Mouse (Mus musculus) spleen, embryonic (tissue): ENCODE results near the gene Prdm5.

Source experiments
- CTCF ChIA-PET: fragments of 350-600 bp; sonication (Branson Sonifier 250); formaldehyde crosslinking; loops from one replicate; lab custom pipeline; 2022; lab: Charles Lee

The Prdm5 gene

DNA sequence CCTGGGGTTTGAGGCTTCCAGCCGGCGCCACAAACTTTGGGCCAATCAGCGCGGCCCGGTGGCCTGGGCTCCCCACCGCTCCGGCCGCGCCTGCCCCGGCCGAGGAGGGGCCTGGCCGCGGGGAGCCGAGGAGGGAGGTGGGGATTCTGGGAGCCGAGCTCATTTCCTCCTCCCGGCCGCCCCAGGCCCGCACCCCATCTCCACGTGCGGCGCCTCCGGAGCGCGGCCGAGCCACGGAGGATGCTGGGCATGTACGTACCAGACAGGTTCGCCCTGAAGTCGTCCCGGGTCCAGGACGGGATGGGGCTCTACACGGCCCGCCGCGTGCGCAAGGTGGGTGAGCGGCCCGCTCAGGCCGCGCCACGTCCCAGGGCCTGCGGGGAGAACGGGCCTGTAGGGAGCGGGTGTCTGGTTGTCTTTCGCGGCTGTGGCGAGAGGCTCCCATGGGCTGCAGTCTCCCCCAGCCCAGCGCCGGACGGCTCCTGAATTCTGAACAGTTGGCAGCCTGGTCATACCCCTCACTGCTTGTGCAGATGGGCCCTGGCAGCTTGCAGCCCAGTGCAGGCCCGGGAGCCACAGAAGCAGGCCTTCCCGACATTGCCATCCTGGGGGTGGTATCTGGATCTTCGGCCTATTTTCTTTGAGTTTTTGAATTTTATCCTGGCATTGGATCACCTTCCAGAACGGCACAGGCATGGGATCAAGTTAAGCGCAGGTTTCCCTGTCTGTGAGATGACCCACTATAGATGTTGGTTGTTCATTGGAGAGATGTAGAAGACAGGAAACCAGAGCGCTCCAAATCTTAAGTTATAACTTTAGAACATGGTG is at the start of gene Prdm5:
Prdm5 (plus strand) TSS at position 128 of the 828 bp plus-strand sequence.
- CTCF ChIA-PET, result no interaction called here

DNA sequence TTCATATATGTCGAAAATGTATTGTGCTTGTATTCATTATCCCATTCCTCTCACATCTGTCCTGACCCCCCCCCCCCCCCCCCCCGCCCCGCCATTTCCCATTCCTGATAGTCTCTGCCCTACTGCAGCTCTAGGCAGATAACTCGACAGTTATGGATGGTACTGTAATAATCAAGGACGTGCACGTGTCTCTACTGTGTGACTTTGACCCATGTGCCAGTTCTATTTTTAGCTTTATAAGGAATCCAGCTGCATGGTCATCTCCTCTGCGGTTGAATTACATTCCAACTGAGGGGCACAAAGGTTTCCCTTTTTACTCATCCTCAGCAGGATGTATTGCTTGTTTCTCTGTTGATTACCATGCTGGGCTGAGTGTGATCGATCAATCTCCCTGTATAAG is 39.3 kb upstream of the Prdm5 start:
- CTCF ChIA-PET, result no interaction called here

DNA sequence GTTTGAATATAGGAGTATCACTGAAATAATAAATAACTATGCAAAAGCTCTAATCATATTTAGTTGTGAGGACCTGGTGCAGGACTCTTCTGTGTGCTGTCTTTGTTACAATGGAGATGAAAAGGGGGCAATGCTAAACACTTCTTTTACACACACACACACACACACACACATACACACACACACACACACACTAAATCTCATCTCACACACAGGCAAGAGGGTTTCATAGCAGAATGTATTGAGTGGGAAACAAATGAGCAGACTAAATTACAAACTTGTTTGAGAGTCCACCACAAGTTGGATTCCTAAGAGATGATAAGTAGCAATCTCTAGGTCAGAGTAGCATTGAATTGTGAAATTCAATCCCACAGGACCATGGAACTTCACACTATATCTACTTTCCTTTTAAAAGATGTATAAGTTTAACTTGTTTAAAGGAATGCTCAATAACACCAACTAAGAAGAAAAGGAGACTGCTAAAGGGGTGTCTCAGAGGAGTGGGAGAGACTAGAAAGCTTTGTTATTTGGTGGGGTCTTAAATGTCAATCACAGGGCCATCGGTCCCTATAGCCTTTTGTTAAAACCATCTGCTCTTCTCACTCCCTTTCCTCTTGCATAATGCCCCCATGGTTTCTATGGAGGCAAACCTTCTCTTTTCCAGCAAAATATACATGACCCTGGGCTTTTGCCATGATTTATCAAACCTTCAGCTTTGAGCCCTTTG is 35.5 kb upstream of the Prdm5 start:
- CTCF ChIA-PET, result no interaction called here

DNA sequence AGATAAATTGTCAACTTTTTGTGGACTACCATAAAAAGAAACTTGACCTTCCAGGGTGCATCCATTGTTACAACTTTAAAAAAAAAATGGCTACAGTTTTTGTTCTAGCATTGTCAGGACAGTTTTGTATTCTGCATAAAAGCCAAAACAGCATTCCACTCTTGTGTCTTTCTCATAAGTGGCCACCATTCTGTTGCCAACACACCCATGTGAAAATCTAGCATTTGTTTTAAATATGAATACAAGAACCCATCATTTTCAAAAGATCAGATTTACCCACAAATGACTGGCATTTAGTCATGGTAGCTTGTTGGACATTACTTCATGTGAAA is 35.0 kb upstream of the Prdm5 start:
- CTCF ChIA-PET, result no interaction called here

DNA sequence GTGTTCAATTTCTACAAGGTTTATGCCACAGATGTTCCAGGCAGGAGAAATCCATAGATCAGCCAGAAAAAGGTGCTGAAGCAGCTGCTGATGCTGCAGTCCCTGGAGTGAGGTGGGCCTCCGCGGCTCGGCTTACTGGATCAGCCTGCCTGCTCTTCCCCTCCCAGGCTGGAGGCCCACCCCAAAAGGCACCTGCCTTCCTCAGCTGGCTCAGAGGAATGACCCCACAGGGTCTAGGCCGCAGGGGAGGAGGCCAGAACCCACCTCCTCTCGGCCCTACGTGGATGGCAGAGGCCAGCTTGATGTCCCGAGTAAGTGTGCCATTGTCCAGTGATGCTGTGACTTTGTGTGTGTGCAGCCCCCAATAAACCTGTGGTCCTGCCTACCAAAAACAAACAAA is 20.6 kb upstream of the Prdm5 start:
- CTCF ChIA-PET, result no interaction called here

DNA sequence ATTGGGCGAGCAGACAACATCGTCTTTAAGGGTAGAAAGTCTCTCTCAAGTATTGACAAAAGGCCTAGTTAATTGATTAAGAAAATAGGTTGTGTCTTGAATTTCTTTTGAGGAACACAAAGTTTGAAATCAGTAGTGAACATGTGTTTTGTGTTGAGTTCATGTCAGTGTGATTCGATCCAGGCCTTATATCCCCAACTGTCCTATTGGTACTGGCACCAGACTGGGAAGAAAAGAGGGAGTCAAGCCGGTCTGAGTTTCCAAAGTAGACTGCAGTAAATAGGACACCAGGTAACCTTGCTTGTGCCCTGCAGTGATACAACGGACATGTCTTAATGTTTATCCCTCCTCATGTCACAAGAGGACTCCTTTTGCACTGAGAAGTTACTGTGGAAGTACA is 19.6 kb upstream of the Prdm5 start:
- CTCF ChIA-PET, result no interaction called here

DNA sequence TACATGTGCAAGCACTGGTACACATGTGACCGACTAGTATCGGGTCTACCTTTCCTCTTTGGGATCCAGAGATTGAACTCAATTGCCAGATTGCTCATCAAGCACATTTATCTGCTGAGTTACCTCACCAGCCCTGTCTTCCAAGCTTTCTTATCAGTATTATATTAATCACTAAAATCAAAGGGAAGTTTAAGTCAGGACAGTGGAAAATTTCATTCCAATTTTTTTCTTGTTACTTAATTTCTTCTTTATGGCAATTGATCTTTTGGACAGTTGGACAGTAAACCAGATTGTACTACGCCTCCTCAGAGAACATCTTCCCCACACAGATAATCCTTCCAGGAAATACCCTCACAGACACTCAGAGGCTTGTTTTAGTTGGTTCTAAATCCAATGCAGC is 18.7 kb upstream of the Prdm5 start:
- CTCF ChIA-PET, result no interaction called here

DNA sequence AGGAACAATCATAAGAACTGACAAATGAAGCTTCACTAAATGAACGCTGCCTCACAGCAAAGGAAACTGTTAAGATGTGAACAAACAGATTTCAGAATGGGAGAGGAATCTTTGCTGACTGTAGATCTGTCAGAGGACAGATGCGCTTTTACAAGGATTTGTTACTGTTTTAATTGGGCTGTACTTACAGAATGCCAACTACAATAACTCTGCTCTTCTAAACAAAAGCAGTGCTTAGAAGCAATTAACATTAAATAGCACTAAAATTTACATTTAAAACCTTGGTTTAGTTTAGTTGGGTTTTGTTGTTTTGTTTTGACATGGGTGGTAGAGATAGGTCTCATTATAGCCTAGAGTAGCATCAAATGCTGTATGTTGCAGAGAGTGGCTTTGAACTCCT is 14.3 kb upstream of the Prdm5 start:
- CTCF ChIA-PET, result no interaction called here

DNA sequence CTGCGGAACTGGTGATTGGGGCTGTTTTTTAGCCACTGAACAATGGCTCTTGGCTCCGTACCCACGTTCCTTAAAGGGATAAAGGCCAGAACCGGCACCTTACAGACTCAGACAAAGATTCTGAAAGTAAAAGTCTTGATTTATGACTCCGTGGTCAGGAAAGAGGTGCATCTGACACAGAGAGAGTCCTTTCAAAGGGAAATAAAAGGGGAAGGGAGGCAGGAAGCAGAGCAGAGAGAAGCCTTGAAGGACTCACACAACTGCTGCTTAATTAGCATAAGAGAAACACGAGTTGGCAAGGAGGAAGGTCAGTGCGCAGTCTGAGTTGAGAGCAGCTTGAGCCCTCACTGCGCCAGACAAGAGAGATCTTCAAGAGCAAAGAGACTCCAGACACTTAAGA is 13.7 kb upstream of the Prdm5 start:
- CTCF ChIA-PET, result interaction anchor here (0.7 kb wide), 1 partner anchor 12 kb away, joined by 3 read pairs; no protein-coding TSS in a partner anchor

DNA sequence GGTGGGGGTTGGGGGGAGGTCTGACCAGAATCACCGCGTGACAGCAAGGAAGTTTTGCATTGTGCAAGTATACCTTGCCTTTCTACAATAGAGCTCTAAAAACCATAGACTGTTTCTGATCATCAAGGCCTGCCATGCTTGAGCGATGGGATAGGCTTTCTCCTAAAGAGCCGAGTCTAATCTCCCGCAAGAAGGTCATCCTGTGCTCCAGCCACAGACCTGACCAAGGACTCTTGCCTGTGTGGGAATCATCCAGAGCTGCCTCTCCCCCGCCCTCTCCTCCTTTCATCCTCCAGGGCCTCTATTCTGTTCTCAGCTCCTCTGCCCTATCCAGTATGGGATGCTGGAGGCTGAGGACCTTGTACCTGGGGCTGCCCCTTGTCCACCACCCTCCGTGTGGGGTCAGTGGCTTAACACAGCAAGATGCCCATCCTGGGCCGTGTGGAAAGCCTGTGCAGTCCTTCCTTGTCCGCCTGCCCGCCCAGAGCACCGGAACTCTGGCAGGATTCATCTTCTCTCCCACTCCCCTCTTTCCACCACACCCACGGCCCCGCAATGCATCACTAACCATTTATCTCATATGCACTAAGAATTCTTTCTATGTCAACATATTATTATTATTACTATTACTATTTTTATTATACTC is 12.9 kb upstream of the Prdm5 start:
- CTCF ChIA-PET, result interaction anchor here (0.7 kb wide), 1 partner anchor 11 kb away, joined by 3 read pairs; no protein-coding TSS in a partner anchor

DNA sequence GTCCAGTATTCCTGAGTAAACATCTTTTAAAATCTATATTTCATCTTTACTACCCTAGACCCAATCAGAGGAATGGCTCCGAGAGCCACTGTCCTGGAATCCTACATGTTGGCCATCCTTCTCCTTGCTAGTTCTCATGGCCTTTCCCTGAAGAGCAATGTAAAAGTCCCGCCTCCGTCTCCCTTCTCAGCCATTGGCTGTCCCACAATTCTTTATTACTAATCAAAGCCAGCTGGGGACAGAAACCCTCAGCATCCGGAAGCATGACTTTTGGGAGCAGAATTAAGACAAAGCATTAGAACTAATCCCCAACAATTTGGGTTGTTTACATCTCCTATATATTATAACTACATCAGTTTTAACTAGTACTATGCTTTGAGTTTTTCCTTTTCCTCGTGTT is 10.9 kb upstream of the Prdm5 start:
- CTCF ChIA-PET, result no interaction called here

DNA sequence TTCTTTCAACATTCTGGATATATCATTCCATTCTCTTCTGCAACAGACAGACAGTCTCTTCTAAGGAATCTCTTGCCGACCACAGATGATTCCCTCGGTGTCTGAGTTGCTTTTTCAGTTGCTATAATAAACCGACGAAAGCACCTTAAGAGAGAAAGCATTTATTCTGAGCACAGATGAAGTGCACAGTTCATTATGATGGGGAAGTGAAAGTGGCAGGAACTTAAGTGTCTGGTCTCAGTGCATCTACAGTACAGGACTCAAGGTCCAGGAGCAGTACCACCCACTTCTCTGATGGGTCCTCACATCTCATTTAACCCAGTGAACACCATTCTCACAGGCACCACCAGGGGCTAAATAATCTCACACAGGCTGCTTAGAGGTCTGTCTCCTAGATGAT is 5.2 kb upstream of the Prdm5 start:
- CTCF ChIA-PET, result no interaction called here

DNA sequence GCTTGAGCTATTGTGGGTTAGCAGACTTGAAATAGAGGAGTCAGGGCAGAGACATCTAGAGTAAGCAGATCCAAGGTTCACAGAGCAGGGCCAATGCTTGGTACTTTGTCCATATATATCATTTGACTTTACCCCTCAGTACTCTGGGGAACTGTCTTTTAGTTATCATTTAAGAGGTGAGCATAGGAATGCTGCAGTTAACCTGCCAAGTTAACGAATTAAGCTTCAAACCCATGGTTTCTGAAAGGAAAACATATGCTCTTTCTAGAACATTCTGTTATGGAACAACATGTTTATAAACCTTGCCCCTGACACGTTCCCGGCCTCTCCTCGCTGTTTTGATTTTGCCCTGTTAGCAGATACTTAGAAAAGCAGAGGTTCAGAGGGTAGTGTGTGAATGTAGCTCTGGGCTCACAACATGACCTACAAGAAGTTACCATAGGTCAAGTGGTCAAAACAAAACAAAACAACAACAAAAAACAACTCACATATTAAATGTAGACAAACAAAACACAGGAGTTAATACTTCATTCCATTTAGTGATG is 973 bp downstream of the Prdm5 start:
- CTCF ChIA-PET, result no interaction called here

DNA sequence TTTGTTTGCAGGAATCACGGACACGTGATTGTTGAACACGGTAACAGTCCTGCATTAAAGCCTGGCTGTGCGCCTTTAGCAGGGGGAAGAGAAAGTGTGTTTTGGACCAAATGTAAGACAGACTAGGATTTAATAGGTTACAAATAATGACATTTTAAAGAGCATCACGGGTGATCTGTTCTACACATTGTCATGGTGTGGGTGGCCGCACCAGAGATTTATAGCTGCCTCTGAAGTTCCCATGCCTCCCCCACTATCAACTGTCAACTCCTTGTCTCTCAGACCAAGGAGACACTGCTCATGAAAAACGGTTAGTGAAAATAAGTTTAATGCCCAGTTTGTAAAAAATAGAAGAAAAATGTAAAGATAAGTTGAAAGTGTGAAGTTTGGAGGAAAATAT is 2.7 kb downstream of the Prdm5 start:
- CTCF ChIA-PET, result no interaction called here

DNA sequence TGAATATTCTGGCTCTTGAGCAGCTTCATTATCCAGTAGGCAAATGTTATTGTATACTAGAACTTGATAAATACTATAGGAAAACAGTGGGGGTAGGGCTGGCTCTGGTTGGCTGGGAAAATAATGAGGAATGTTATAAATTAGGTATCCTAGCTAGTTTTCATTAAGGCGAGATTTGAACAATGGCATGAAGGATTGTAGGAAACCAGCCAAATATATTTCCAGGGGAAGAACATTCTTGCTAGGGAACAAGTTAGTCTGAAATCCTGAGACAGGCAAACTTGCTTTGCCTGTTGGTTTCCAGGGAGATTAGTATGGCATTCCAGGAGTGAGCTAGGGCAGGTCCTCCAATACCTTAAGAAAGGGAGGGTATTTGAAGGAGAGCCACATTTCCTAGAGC is 4.9 kb downstream of the Prdm5 start:
- CTCF ChIA-PET, result no interaction called here

DNA sequence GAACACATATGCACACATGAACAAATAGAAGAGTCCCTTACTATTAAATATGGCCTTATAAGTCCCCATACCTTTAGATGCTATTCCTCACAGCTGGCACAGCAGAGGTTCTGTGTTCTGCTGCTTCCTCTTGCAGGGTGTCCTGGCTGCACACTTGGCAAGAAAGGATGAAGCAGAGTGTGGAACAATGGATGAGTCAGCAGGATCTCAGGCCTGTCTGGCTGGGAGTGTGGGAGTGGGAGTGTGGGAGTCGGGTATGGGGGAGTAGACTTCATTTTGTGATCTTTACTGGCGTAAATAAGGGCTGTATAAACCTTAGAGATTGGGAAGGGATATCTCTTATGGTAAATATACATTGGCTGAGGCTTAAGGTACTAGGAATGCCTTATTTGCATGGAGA is 14.1 kb downstream of the Prdm5 start:
- CTCF ChIA-PET, result no interaction called here

DNA sequence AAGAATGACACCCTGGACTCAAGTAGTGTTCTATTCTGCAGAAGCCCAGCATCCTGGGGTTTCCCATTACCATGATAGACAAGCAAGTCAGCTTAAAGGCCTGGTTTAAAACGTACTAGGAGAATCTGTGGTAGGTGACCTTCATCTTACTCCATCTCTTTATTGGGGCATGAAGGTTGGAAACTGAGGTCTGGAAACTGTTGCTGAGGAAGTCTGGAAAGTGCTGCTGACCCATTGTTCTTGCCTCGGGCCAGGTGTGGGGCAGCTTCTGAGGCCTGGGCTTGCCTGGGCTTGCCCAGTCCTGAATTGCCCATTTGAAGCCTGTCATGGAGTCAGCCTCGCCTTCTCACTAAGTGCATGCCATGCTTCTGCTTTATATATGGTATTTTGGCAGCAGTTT is 17.8 kb downstream of the Prdm5 start:
- CTCF ChIA-PET, result interaction anchor here (0.7 kb wide), 1 partner anchor 311 kb away, joined by 3 read pairs; no protein-coding TSS in a partner anchor

DNA sequence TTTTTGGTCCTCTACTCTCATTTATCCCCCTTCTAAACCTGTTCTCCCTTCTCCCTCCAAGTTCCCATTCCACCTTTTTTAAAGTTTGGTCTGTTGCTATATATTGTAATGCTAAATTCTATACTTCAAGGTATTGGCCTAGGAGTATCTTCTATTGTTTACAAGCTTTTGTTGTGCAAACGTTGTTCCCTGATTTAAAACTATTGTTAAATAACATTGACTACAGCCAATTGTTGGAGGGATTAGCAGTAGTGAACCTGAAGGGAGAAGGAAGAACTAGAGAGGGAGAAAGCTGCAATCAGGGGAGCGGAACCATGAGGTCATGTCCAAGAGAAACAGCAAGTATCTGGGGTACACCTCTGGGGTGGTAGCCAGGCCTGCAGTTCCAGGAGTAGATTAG is 18.5 kb downstream of the Prdm5 start:
- CTCF ChIA-PET, result interaction anchor here (0.7 kb wide), 1 partner anchor 312 kb away, joined by 3 read pairs; no protein-coding TSS in a partner anchor

DNA sequence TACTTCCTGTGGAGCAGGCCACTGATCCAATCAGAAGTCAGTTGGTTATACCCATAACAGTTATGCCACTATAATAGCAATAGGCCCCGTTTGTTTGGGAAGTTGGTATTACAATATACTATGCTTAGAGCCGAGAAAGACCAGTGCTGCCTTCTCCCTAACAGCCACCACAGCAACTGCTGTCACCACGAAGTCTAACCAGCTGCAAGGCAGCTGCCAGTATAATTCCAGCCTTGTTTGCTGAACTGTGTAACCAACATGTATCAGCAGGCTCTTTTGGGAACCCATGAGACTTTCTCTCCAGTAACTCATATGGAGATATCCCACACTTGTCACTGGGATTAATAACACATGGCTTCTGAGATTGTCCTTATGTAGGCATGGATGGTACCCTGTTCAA is 19.6 kb downstream of the Prdm5 start:
- CTCF ChIA-PET, result interaction anchor here (0.6 kb wide), 1 partner anchor 10 kb away, joined by 3 read pairs; no protein-coding TSS in a partner anchor

DNA sequence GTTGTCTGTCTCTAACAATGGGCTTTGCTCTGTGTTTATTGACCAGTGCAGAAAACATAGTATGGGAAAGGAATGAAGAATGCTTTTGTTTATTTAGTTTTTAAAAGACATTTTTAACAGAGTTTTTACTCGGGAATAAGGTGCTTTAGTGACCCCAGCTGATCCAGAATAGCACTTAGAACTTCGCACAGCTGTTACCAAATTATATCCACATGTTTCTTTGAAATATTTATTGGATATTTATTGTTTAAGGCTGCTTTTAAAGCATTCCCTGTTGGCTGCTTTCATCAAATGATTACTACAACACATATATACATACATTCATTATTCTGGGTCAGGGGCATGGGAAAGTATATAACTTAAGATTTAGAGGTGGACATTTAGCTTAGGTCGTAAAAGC is 32.9 kb downstream of the Prdm5 start:
- CTCF ChIA-PET, result no interaction called here

DNA sequence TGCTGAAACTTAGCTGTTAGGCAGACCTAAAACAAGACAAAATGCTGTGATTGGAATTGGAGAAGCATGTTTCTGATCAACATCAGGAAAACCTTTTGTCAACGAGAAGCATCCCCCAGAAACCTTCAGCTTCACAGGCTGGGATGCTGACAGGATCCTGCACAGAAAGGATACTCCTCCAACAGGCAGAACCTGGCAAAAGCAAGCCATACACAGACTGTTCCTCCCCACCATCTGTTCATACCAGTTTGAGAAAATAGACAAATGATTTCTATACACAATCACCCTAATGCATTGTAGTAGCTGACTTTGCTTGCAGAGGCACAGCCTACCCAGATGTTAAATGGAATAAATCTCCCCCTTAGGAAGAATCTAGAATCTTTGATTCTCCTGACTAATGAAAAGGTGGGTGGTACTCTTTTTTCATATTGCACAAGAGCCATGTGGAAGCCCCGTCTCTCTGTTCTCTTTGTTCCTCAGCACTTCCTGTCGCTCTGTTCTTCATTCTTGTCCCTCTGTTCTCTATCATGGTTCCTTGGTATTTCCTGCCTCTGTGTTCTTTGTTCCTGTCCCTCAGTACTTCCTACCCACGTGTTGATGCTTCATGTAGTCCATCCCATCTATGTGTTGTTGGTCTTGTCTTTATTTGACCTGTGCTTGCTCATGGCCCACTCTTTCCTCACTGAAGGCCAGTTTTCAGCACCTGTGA is 39.4 kb downstream of the Prdm5 start:
- CTCF ChIA-PET, result no interaction called here

DNA sequence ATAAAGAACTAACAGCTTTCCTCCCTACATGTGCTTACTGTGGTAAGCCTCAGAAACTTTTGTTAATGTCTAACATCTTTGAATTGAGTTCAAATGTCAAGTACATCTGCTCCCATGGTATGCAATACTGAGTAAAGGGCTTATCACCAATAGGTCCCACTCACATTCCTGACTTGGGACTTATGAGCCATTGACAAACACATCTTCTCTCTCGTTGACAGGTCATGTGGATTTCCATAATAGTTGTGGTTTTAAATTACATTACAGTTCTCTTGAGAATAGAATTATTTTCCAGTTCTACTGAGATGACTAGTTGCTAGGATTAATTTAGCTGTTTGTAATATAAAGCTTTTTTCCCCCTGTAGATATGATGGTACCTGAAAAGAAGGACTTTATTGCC is 49.9 kb downstream of the Prdm5 start:
- CTCF ChIA-PET, result no interaction called here
